Mouse (Mus musculus) forebrain, embryonic 10.5 days (tissue): ENCODE measurements around the gene Best2. TPM values are rescaled to one million over a fixed set of nuclear protein-coding genes. Genes with fewer than 3 reads are reported as not detected.
A peak's percentile ranks its signal among the peaks of the same experiment; 100 is the strongest.

ENCODE experiments used
- DNase-seq: peaks from one replicate; pipeline ENCODE4 v3.0.0-alpha.2; 2017; ENCODE audit warnings: low spot score; ENCODE audit errors: extremely low spot score
- H3K27ac ChIP-seq: fragments of 300-500 bp; sonication (generic); 2 replicates; pipeline ENCODE4 v1.5.1; 2016; ENCODE audit warnings: mild to moderate bottlenecking
- H3K27me3 ChIP-seq: fragments of 300-500 bp; sonication (generic); 2 replicates; pipeline ENCODE4 v1.6.1; 2016; ENCODE audit warnings: mild to moderate bottlenecking; ENCODE audit not compliant: poor library complexity, severe bottlenecking
- H3K36me3 ChIP-seq: fragments of 300-500 bp; sonication (generic); replicated peaks from 2 replicates; pipeline ENCODE4 v1.6.1; 2016; ENCODE audit warnings: mild to moderate bottlenecking, moderate library complexity
- H3K4me1 ChIP-seq: fragments of 300-500 bp; sonication (generic); 2 replicates; pipeline ENCODE4 v1.6.1; 2016
- H3K4me3 ChIP-seq: fragments of 300-500 bp; sonication (generic); 2 replicates; pipeline ENCODE4 v1.5.1; 2016; ENCODE audit warnings: mild to moderate bottlenecking, moderate library complexity
- H3K9me3 ChIP-seq: fragments of 300-500 bp; sonication (generic); 2 replicates; pipeline ENCODE4 v1.6.1; 2016; ENCODE audit warnings: mild to moderate bottlenecking, moderate library complexity
- WGBS: fragments of 180-500 bp; shearing (Covaris S2); methylation state at CpG from one replicate; pipeline ENCODE4 v1.1.7; 2016; 5-methylcytosine and 5-hydroxymethylcytosine counted together
- polyA plus RNA-seq: library from polyadenylated mRNA; unstranded; fragments of >200 nt; fragmentation: Nextera tagmentation; extraction: Ambion mirVana; gene quantifications from 2 replicates; pipeline ENCODE4 v1.2.1, GENCODE M21; 2016

Best2 gene
- polyA plus RNA-seq, 1 experiment from 2014 or later = not detected

DNA sequence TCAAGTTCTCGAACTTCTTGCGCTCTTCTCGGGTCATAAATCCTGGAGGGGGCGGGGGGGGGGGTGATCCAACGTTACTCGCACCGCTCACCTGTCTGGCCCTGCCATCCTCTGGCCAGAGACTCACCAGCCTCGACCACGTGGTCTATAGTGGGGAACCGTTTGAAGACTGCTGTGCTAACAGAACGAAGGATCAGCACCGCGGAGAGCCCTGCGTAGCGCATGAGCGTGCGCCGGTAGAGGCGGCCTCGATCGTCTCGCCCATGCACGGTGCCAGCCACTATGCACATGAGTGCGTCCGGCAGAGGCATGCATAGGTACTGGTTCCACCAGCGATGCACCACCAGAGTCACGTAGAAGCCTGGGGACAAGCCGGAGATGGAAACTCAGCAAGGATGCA, 3.1 kb downstream of the Best2 start:
- no peak for DNase-seq
- peaks cover 15% of the 10 kb centered on the region for H3K4me1 ChIP-seq
- no peaks in the 10 kb centered on the region for H3K36me3 ChIP-seq
- H3K9me3 ChIP-seq = no peaks in the 10 kb centered on the region
- H3K27me3 ChIP-seq = peaks cover 79% of the 10 kb centered on the region
- H3K4me3 ChIP-seq = no peak overlapping the region
- 19% methylated on average over 28 of the region's 28 CpGs for WGBS
- no peak overlapping the region for H3K27ac ChIP-seq

GRCm38 (mm10) chr8:85007686-85008085, 6.6 kb downstream of the Best2 start:
- Histone ChIP-seq H3K27ac (no peak overlapping the region), H3K27me3 (peaks cover 56% of the 10 kb centered on the region), H3K4me1 (peaks cover 9% of the 10 kb centered on the region; the same call in 1 of the 2 replicates), H3K4me3 (no peak overlapping the region), H3K36me3 (no peaks in the 10 kb centered on the region), H3K9me3 (no peaks in the 10 kb centered on the region)
- 17% methylated on average over 25 of the region's 25 CpGs for WGBS
- no peak for DNase-seq

DNA sequence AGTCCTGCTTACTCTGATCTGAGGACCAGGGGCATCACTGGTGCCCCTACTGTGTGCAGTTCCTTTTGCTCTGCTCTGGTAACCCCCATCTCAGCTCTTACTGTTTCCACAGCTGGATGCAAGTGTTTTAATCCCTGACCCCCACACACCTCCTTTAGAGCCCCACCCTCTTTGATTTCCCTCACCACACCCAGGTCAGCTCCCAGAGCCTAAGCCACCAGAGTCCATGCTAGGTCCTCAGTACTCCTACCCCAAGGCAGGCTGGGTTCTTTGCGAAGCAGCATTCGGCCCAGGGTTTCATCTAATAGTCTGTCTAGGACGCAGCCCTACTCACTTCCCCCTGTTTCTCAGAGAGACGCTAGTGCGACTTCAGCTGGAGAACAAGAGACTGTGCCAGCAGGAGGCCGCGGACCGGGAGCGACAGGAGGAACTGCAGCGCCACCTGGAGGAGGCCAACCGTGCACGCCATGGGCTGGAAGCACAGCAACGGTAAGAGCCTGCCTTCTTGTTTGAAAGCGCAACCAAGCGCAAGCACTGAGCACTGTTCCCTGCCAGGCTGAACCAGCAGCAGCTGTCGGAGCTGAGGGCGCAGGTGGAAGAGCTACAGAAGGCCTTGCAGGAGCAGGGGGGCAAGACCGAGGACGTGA, 16.6 kb downstream of the Best2 start:
- 3% methylated on average over 19 of the region's 19 CpGs for WGBS
- Histone ChIP-seq H3K27ac (peak overlapping the region; percentile 77), H3K27me3 (peaks cover 49% of the 10 kb centered on the region), H3K4me1 (peaks cover 21% of the 10 kb centered on the region), H3K9me3 (no peaks in the 10 kb centered on the region; the same call in 1 of the 2 replicates), H3K36me3 (peaks cover 8% of the 10 kb centered on the region; the same call in 1 of the 2 replicates), H3K4me3 (peak overlapping the region; percentile 37)
- peak; percentile 90 for DNase-seq

DNA sequence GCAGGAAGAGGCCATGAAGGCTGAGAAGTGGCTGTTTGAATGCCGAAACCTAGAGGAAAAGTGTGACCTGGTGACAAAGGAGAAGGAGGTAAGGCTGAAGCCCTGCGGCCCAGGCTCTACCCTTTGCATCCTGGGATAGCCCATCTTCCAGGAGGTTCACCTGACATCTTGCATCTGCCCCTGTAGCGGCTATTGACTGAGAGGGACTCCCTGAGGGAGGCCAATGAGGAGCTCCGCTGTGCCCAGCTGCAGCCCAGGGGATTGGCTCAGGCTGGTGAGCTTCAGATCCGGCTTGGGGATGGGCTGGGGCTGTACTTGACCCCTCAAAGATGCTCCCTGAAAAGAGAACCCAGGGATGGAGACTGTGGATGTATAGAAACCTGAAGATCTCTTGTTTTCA, 17.4 kb downstream of the Best2 start:
- Histone ChIP-seq H3K4me1 (peaks cover 21% of the 10 kb centered on the region), H3K36me3 (0 out of 2 replicates have a peak, but pooled peaks cover 8% of the 10 kb centered on the region), H3K27ac (no peak overlapping the region), H3K27me3 (peaks cover 49% of the 10 kb centered on the region), H3K9me3 (no peaks in the 10 kb centered on the region; the same call in 1 of the 2 replicates), H3K4me3 (no peak overlapping the region)
- 76% methylated on average over 5 of the region's 5 CpGs for WGBS
- no peak for DNase-seq

- Histone ChIP-seq H3K27me3 (peaks cover 52% of the 10 kb centered on the region), H3K4me1 (peaks cover 29% of the 10 kb centered on the region), H3K9me3 (no peaks in the 10 kb centered on the region; the same call in 1 of the 2 replicates), H3K27ac (peak overlapping the region; percentile 52; the same call in 1 of the 2 replicates), H3K4me3 (peak overlapping the region; percentile 32; the same call in 1 of the 2 replicates), H3K36me3 (0 out of 2 replicates have a peak, but pooled peaks cover 8% of the 10 kb centered on the region)
- no peak for DNase-seq
- 27% methylated on average over 25 of the region's 25 CpGs for WGBS
These were observed 18.7 kb downstream of the Best2 start for GRCm38 (mm10) chr8:84995680-84996079.

DNA sequence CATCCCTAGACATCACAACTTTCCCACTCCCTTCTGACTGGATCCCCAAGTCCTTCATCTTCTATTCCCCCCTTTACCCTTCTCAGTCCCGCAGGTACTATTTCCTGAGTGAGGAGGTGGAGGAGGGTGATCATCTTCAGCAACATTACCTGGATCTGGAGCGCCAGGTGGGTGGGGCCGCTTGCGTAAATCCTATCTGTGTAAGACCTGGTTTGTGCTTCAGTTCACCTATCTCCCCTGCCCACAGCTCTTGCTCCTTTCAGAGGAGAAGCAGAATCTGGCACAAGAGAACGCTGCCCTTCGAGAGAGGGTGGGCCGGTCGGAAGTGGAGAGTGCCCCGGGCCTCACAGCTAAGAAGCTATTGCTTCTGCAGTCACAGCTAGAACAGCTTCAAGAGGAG, 20.0 kb downstream of the Best2 start:
- 94% methylated on average over 9 of the region's 9 CpGs for WGBS
- no peaks in the 10 kb centered on the region; the same call in 1 of the 2 replicates for H3K9me3 ChIP-seq
- no peak overlapping the region for H3K27ac ChIP-seq
- H3K27me3 ChIP-seq = peaks cover 53% of the 10 kb centered on the region
- H3K4me3 ChIP-seq = no peak overlapping the region
- peaks cover 39% of the 10 kb centered on the region for H3K4me1 ChIP-seq
- 0 out of 2 replicates have a peak, but pooled peaks cover 8% of the 10 kb centered on the region for H3K36me3 ChIP-seq
- no peak for DNase-seq

DNA sequence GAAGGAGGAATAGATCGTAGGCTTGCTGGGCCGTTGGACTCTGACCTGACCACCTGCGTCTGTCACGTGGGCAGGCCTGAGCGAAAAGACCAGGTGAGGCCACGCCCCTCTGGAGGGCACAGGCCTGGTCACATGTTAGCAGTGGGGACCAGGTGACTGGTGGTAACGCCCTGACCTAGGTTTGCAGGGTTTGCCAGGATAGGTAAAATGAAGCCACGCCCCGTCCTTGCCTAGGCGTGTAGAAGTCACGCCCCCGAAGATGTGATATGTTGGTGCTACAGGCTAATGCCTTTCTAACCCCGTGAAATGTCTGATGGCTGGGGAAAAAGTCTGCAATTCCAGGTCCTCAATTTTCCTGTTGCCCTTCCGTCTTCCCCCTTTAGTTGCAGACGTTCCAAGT, 23.5 kb downstream of the Best2 start:
- H3K9me3 ChIP-seq = no peaks in the 10 kb centered on the region
- H3K4me1 ChIP-seq = peaks cover 36% of the 10 kb centered on the region
- peak overlapping the region; percentile 89 for H3K27ac ChIP-seq
- no peak for DNase-seq
- 0 out of 2 replicates have a peak, but pooled peaks cover 7% of the 10 kb centered on the region for H3K36me3 ChIP-seq
- under 1% methylated on average over 15 of the region's 15 CpGs for WGBS
- H3K4me3 ChIP-seq = peak overlapping the region; percentile 73
- peaks cover 64% of the 10 kb centered on the region for H3K27me3 ChIP-seq

- peaks cover 64% of the 10 kb centered on the region for H3K27me3 ChIP-seq
- peaks cover 36% of the 10 kb centered on the region for H3K4me1 ChIP-seq
- no peaks in the 10 kb centered on the region for H3K9me3 ChIP-seq
- under 1% methylated on average over 28 of the region's 28 CpGs for WGBS
- H3K4me3 ChIP-seq = peak within 1 kb of the TSS; percentile 73
- 0 out of 2 replicates have a peak, but pooled peaks cover 4% of the 10 kb centered on the region for H3K36me3 ChIP-seq
- DNase-seq = peak; percentile 96
- peak within 1 kb of the TSS; percentile 89 for H3K27ac ChIP-seq
These were observed 24.0 kb downstream of the Best2 start, which contains the start of gene Hook2 for GRCm38 (mm10) chr8:84990349-84990748. Gene Hook2, plus strand, starts transcription at chr8:84990603.

GRCm38 (mm10) chr8:84989810-84990209, 24.5 kb downstream of the Best2 start:
- H3K27me3 ChIP-seq = peaks cover 60% of the 10 kb centered on the region
- H3K9me3 ChIP-seq = no peaks in the 10 kb centered on the region
- peak overlapping the region; percentile 89 for H3K27ac ChIP-seq
- H3K36me3 ChIP-seq = no peaks in the 10 kb centered on the region
- peak; percentile 88 for DNase-seq
- H3K4me3 ChIP-seq = peak overlapping the region; percentile 73
- peaks cover 41% of the 10 kb centered on the region for H3K4me1 ChIP-seq
- under 1% methylated on average over 15 of the region's 15 CpGs for WGBS

DNA sequence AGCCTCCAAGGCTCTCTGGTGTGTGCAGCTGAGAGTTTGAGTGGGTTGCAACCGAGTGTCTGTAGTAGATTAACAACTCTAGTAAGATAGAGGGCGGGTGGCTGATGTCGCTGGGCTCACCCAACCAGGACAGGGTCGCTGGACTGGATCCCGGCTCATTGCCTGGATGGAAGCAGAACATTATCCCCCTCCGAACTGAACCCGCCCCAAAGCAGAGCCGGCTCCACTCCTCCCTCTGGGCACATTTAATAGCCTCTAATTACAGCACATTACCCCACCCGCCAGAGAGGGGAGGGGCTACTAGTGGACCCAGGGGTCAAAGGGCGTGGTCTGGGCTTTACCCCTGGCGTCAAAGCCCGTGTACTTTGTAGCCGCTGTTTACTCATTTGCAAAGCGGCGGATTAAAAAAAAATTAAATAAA, 25.0 kb downstream of the Best2 start:
- peak overlapping the region; percentile 73 for H3K4me3 ChIP-seq
- 11% methylated on average over 15 of the region's 15 CpGs for WGBS
- H3K27me3 ChIP-seq = peaks cover 60% of the 10 kb centered on the region
- no peak for DNase-seq
- H3K9me3 ChIP-seq = no peaks in the 10 kb centered on the region
- no peak overlapping the region for H3K27ac ChIP-seq
- H3K36me3 ChIP-seq = no peaks in the 10 kb centered on the region
- peaks cover 46% of the 10 kb centered on the region for H3K4me1 ChIP-seq

- peaks cover 51% of the 10 kb centered on the region for H3K4me1 ChIP-seq
- DNase-seq = no peak
- no peak overlapping the region for H3K4me3 ChIP-seq
- no peak overlapping the region for H3K27ac ChIP-seq
- WGBS = 84% methylated on average over 2 of the region's 2 CpGs
- no peaks in the 10 kb centered on the region for H3K9me3 ChIP-seq
- H3K36me3 ChIP-seq = no peaks in the 10 kb centered on the region
- peaks cover 61% of the 10 kb centered on the region for H3K27me3 ChIP-seq
These were observed 26.4 kb downstream of the Best2 start for GRCm38 (mm10) chr8:84987903-84988302.

GRCm38 (mm10) chr8:84987388-84987787, 26.9 kb downstream of the Best2 start:
- WGBS = 89% methylated on average over 5 of the region's 5 CpGs
- DNase-seq = no peak
- peaks cover 66% of the 10 kb centered on the region for H3K27me3 ChIP-seq
- H3K27ac ChIP-seq = no peak overlapping the region
- H3K9me3 ChIP-seq = no peaks in the 10 kb centered on the region
- no peaks in the 10 kb centered on the region for H3K36me3 ChIP-seq
- peaks cover 51% of the 10 kb centered on the region for H3K4me1 ChIP-seq
- H3K4me3 ChIP-seq = no peak overlapping the region

- DNase-seq = no peak
- WGBS = 45% methylated on average over 8 of the region's 8 CpGs
- Histone ChIP-seq H3K4me3 (peak overlapping the region; percentile 62), H3K27ac (peak overlapping the region; percentile 83), H3K27me3 (peaks cover 72% of the 10 kb centered on the region), H3K36me3 (no peaks in the 10 kb centered on the region), H3K9me3 (no peaks in the 10 kb centered on the region), H3K4me1 (peaks cover 58% of the 10 kb centered on the region)
These were observed 27.9 kb downstream of the Best2 start for GRCm38 (mm10) chr8:84986379-84986945.
